Mouse (Mus musculus) cerebellum, adult 2 months (tissue): Measurements from ENCODE around the gene Zfp462. TPM values are rescaled to one million over a fixed set of nuclear protein-coding genes. Genes with fewer than 3 reads are reported as not detected.

ENCODE experiments used
- DNase-seq, 2 experiments: peaks; one replicate each; pipeline ENCODE4 v3.0.0; 2021
- H3K27ac ChIP-seq: fragments of 200-500 bp; 2 replicates; pipeline ENCODE4 v1.5.1; 2012; ENCODE audit warnings: low read length, control low read depth, inconsistent platforms; ENCODE audit not compliant: insufficient read depth
- H3K27me3 ChIP-seq: fragments of 200-500 bp; 2 replicates; pipeline ENCODE4 v1.6.1; 2012; ENCODE audit warnings: inconsistent platforms, mild to moderate bottlenecking, low read length, moderate library complexity; ENCODE audit not compliant: control insufficient read depth, insufficient read depth
- H3K4me1 ChIP-seq: fragments of 200-500 bp; 2 replicates; pipeline ENCODE4 v1.6.1; 2011; ENCODE audit warnings: low read length; ENCODE audit not compliant: control insufficient read depth, insufficient read depth
- H3K4me3 ChIP-seq: fragments of 200-500 bp; replicated peaks from 2 replicates; pipeline ENCODE3; 2011; ENCODE audit warnings: mild to moderate bottlenecking, low read depth, low read length, control low read depth; ENCODE audit not compliant: insufficient read depth
- CTCF ChIP-seq: fragments of 200-500 bp; IDR thresholded peaks from 2 replicates; pipeline ENCODE4 v1.5.1; 2011; ENCODE audit warnings: low read depth, mild to moderate bottlenecking, control low read depth, low read length, moderate library complexity, borderline replicate concordance; ENCODE audit not compliant: insufficient read depth
- POLR2A ChIP-seq: fragments of 200-500 bp; IDR thresholded peaks from 2 replicates; pipeline ENCODE4 v1.6.1; 2011; ENCODE audit warnings: low read length, control low read depth, borderline replicate concordance; ENCODE audit not compliant: insufficient read depth
- whole genome bisulfite sequencing: fragments of 180-500 bp; shearing (Covaris S2); methylation state at CpG from one replicate; pipeline ENCODE4 v1.1.7; 2018; 5-methylcytosine and 5-hydroxymethylcytosine counted together
- polyA plus RNA-seq: library from polyadenylated mRNA; depleted of rRNA; stranded (reverse); fragments of >200 nt; gene quantifications from 2 replicates; pipeline ENCODE4 v1.2.3, GENCODE M21; 2012

Gene Zfp462
- polyA plus RNA-seq, 1 experiment: 15.9 TPM

- H3K27ac ChIP-seq: peak overlapping the region; percentile 70; the same call in 1 of the 2 replicates
- TF ChIP-seq POLR2A (no peak), CTCF (no peak)
- no peaks in the 10 kb centered on the region for H3K27me3 ChIP-seq
- DNase-seq: no peak
- 82% methylated on average over 1 of the region's 1 CpGs for WGBS
- peaks cover 3% of the 10 kb centered on the region; the same call in 1 of the 2 replicates for H3K4me1 ChIP-seq
- H3K4me3 ChIP-seq: no peak overlapping the region
Observed at GRCm38 (mm10) chr4:55006024-55006423, 61.2 kb downstream of the Zfp462 start.

GRCm38 (mm10) chr4:55008616-55009015, 63.8 kb downstream of the Zfp462 start:
- DNase-seq: no peak
- TF ChIP-seq POLR2A: no peak
- no peak for TF ChIP-seq CTCF
- Histone ChIP-seq H3K4me1 (peaks cover 3% of the 10 kb centered on the region; the same call in 1 of the 2 replicates), H3K27ac (no peak overlapping the region), H3K27me3 (no peaks in the 10 kb centered on the region), H3K4me3 (no peak overlapping the region)
- 96% methylated on average over 14 of the region's 14 CpGs for WGBS

- TF ChIP-seq CTCF: no peak
- TF ChIP-seq POLR2A: no peak
- WGBS: 72% methylated on average over 12 of the region's 12 CpGs
Observed at GRCm38 (mm10) chr4:55011391-55011790, 66.5 kb downstream of the Zfp462 start.

GRCm38 (mm10) chr4:55013563-55014248, 68.9 kb downstream of the Zfp462 start:
- WGBS: 58% methylated on average over 16 of the region's 16 CpGs
- Histone ChIP-seq H3K27ac (no peak overlapping the region), H3K27me3 (no peaks in the 10 kb centered on the region), H3K4me1 (no peaks in the 10 kb centered on the region), H3K4me3 (no peak overlapping the region)
- no peak for DNase-seq
- TF ChIP-seq CTCF (no peak), POLR2A (no peak)

More at GRCm38 (mm10) chr4:55011391-55011790, 66.5 kb downstream of the Zfp462 start:
- no peaks in the 10 kb centered on the region for H3K4me1 ChIP-seq
- no peaks in the 10 kb centered on the region for H3K27me3 ChIP-seq
- H3K4me3 ChIP-seq: no peak overlapping the region
- DNase-seq: no peak
- no peak overlapping the region for H3K27ac ChIP-seq

GRCm38 (mm10) chr4:55014731-55015463, 70.0 kb downstream of the Zfp462 start:
- Histone ChIP-seq H3K27ac (no peak overlapping the region), H3K4me1 (no peaks in the 10 kb centered on the region), H3K4me3 (no peak overlapping the region), H3K27me3 (no peaks in the 10 kb centered on the region)
- WGBS: 89% methylated on average over 13 of the region's 13 CpGs
- DNase-seq: no peak
- TF ChIP-seq POLR2A (no peak), CTCF (no peak)

- Histone ChIP-seq H3K4me3 (no peak overlapping the region), H3K4me1 (no peaks in the 10 kb centered on the region), H3K27ac (no peak overlapping the region), H3K27me3 (no peaks in the 10 kb centered on the region)
- WGBS: 97% methylated on average over 2 of the region's 2 CpGs
- no peak for TF ChIP-seq CTCF
- TF ChIP-seq POLR2A: no peak
- no peak for DNase-seq
Observed at GRCm38 (mm10) chr4:55015517-55015916, 70.7 kb downstream of the Zfp462 start.

- 73% methylated on average over 10 of the region's 10 CpGs for WGBS
- DNase-seq: no peak
- H3K4me3 ChIP-seq: no peak overlapping the region
- TF ChIP-seq CTCF (no peak), POLR2A (no peak)
- H3K27me3 ChIP-seq: no peaks in the 10 kb centered on the region
- H3K4me1 ChIP-seq: no peaks in the 10 kb centered on the region
- no peak overlapping the region for H3K27ac ChIP-seq
Observed at GRCm38 (mm10) chr4:55026109-55026646, 81.3 kb downstream of the Zfp462 start.

- no peaks in the 10 kb centered on the region for H3K4me1 ChIP-seq
- WGBS: 89% methylated on average over 5 of the region's 5 CpGs
- TF ChIP-seq CTCF (no peak), POLR2A (no peak)
- H3K27ac ChIP-seq: no peak overlapping the region
- no peaks in the 10 kb centered on the region; the same call in 1 of the 2 replicates for H3K27me3 ChIP-seq
- H3K4me3 ChIP-seq: no peak overlapping the region
- DNase-seq: no peak
Observed at GRCm38 (mm10) chr4:55030401-55030800, 85.6 kb downstream of the Zfp462 start.
